Mouse (Mus musculus) testis, adult 2 months (tissue): ENCODE results near the gene Xylt1.

Experiments used
- CTCF ChIP-seq: fragments of 200-500 bp; IDR thresholded peaks from 2 replicates; pipeline ENCODE4 v1.5.1; 2012; ENCODE audit warnings: low read depth, mild to moderate bottlenecking, inconsistent platforms, low read length, moderate library complexity; ENCODE audit not compliant: control insufficient read depth, insufficient read depth, insufficient replicate concordance
- POLR2A ChIP-seq: fragments of 200-500 bp; IDR thresholded peaks from 2 replicates; pipeline ENCODE4 v1.6.1; 2012; ENCODE audit warnings: low read depth, mild to moderate bottlenecking, inconsistent platforms, low read length, moderate library complexity; ENCODE audit not compliant: control insufficient read depth

- TF ChIP-seq CTCF (no peak), POLR2A (no peak)
Observed at GRCm38 (mm10) chr7:117464956-117465355, 84.2 kb downstream of the Xylt1 start.
